Mouse (Mus musculus) G1E (cell line): Measurements from ENCODE around the gene Surf1. TPM values are rescaled to one million over a fixed set of nuclear protein-coding genes. Genes with fewer than 3 reads are reported as not detected.

Source experiments
- ATAC-seq: 2 replicates; pipeline ENCODE4 v1.8.0; 2016; ENCODE audit warnings: mild to moderate bottlenecking; ENCODE audit not compliant: insufficient number of reproducible peaks, poor library complexity, low FRiP score, severe bottlenecking; ENCODE audit errors: extremely low read depth
- DNase-seq: peaks from one replicate; pipeline ENCODE4 v3.0.0; 2012; ENCODE audit warnings: low spot score
- H3K27me3 ChIP-seq: 2 replicates; pipeline ENCODE4 v1.6.1; 2012; ENCODE audit warnings: mild to moderate bottlenecking, low read length, inconsistent platforms; ENCODE audit not compliant: insufficient read depth
- H3K36me3 ChIP-seq: replicated peaks from 2 replicates; pipeline ENCODE3; 2012; ENCODE audit warnings: mild to moderate bottlenecking, inconsistent platforms
- H3K4me1 ChIP-seq: 2 replicates; pipeline ENCODE4 v1.6.1; 2012; ENCODE audit warnings: low read depth, low read length, inconsistent platforms, mixed read lengths; ENCODE audit not compliant: insufficient read depth
- H3K4me3 ChIP-seq: 2 replicates; pipeline ENCODE4 v1.5.1; 2012; ENCODE audit warnings: low read depth, mild to moderate bottlenecking, inconsistent platforms, low read length, moderate library complexity, mixed read lengths
- H3K9me3 ChIP-seq: replicated peaks from 2 replicates; pipeline ENCODE4 v1.6.1; 2012; ENCODE audit warnings: inconsistent platforms
- CTCF ChIP-seq: IDR thresholded peaks from 2 replicates; pipeline ENCODE4 v1.5.1; 2012; ENCODE audit warnings: low read depth, low read length, inconsistent platforms, mixed read lengths
- GATA1 ChIP-seq: IDR thresholded peaks from 2 replicates; pipeline ENCODE4 v1.6.1; 2012; ENCODE audit warnings: borderline replicate concordance, low read length, inconsistent platforms, mixed read lengths
- GATA2 ChIP-seq: IDR thresholded peaks from 2 replicates; pipeline ENCODE4 v1.6.1; 2012; ENCODE audit warnings: low read depth, low read length, inconsistent platforms, borderline replicate concordance
- POLR2AphosphoS5 ChIP-seq: IDR thresholded peaks from 2 replicates; pipeline ENCODE4 v1.6.1; 2012; ENCODE audit warnings: low read depth, low read length, inconsistent platforms; ENCODE audit not compliant: insufficient replicate concordance
- TAL1 ChIP-seq: conservative IDR thresholded peaks from 2 replicates; pipeline ENCODE4 v1.6.1; 2012; ENCODE audit warnings: low read depth, low read length, inconsistent platforms, mixed read lengths
- polyA plus RNA-seq: library from polyadenylated mRNA; stranded (reverse); fragments of >175 nt; gene quantifications from 2 replicates; pipeline ENCODE4 v1.2.3, GENCODE M21; 2012
- total RNA-seq, 2 experiments: library from RNA; stranded (forward) in 1 of 2; stranded (reverse) in 1 of 2; fragments of 200-1000 nt in 1 of 2; fragments of >200 nt in 1 of 2; fragmentation: Nextera tagmentation in 1 of 2; gene quantifications; 2 replicates each; pipeline ENCODE4 v1.2.3; 2014 to 2017

Surf1 gene
- total and polyA plus RNA-seq, 3 experiments = 38.1 to 119 (median 85.6) TPM

DNA sequence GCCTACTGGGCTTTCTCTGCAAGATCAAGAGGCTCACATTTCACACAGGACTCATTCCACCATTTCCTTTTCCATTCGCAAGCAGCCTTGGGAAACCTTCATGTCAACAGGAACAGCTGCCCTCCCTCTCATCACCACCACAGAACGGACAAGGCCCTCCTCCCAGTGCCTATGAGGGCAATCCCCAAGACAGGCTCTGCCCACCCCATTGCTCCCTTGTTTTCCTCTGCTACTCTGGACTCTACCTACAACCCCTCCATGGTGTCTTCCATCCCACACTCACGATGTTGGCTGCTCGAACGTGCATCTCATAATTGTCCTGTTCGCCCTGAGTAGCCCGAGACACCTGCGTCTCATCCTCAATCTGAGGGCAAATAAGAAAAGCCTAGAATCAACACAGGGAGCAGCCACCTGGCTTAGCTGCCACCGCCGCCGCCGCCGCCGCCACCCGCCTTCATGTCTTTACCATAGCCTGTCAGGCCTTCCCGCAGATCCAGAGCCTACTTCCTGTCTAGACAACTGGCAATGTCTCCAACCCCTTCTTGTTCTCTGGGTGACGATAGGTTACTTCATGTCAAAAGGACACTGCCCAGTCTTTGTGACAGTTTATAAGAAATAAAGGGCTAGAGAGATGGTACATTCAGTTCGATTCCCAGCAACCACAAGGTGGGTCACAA lies 7.5 kb downstream of the Surf1 start:
- ATAC-seq (no peak), DNase-seq (no peak)
- Histone ChIP-seq H3K4me1 (peaks cover 67% of the 10 kb centered on the region), H3K27me3 (no peaks in the 10 kb centered on the region), H3K36me3 (peaks cover 84% of the 10 kb centered on the region), H3K9me3 (no peaks in the 10 kb centered on the region), H3K4me3 (peak overlapping the region; percentile 99)
- no peak for TF ChIP-seq CTCF
- TF ChIP-seq GATA1 = no peak
- TF ChIP-seq POLR2AphosphoS5 = no peak
- no peak for TF ChIP-seq TAL1
- no peak for TF ChIP-seq GATA2

DNA sequence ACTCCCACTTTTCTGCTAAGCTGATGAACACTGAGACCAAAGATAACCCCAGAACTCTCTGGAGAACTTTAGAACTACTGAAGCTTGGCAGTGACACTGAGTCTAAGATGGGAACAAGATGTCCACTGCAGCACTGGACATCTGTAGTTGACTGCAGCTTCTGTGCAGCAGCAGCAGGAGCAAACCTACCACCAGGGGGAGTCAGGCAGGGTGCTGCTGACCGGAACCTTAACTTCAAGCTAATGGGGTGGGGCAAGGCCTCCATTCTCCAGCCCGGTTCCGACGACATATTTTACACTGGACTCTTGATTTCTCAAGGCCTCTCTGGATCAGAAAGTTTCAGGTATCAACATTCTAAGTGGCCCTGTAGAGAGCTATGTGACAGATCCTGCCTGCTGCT lies 9.2 kb downstream of the Surf1 start:
- no peak for DNase-seq
- no peaks in the 10 kb centered on the region for H3K27me3 ChIP-seq
- no peaks in the 10 kb centered on the region for H3K9me3 ChIP-seq
- H3K36me3 ChIP-seq = peaks cover 70% of the 10 kb centered on the region
- H3K4me1 ChIP-seq = peaks cover 61% of the 10 kb centered on the region
- H3K4me3 ChIP-seq = no peak overlapping the region
- TF ChIP-seq CTCF (peak; percentile 76), GATA2 (no peak)
- no peak for ATAC-seq

- no peak overlapping the region for H3K4me3 ChIP-seq
- peaks cover 66% of the 10 kb centered on the region for H3K4me1 ChIP-seq
- TF ChIP-seq TAL1 (no peak), CTCF (no peak), GATA2 (no peak), GATA1 (no peak), POLR2AphosphoS5 (no peak)
- peaks cover 67% of the 10 kb centered on the region for H3K36me3 ChIP-seq
- no peak for DNase-seq
- ATAC-seq = no peak
- H3K9me3 ChIP-seq = no peaks in the 10 kb centered on the region
- no peaks in the 10 kb centered on the region for H3K27me3 ChIP-seq
These were observed 9.9 kb downstream of the Surf1 start for GRCm38 (mm10) chr2:26906431-26906830.

- H3K36me3 ChIP-seq = peaks cover 67% of the 10 kb centered on the region
- no peaks in the 10 kb centered on the region for H3K9me3 ChIP-seq
- TF ChIP-seq GATA2 (no peak), TAL1 (no peak), POLR2AphosphoS5 (no peak), CTCF (no peak), GATA1 (no peak)
These were observed 10.4 kb downstream of the Surf1 start for GRCm38 (mm10) chr2:26905936-26906335.

DNA sequence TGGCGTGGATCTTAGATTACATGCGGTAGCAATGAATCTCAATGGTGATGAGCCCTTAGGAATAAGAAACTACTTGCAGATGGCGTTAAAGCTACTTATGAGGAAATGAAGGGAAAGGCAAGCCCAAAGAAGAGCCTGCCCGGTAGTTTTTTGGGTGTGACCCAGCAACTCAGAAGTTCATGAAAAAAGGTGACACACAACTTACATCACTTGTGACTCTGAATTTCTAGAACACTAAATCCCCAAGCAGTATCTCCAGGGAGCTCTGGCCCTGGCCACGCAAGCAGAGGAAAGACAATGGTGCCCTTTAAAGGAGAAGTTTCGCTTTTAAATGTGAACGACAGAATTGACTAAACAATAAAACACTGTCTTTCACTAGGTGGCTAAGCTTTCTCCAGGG lies 13.0 kb downstream of the Surf1 start:
- no peaks in the 10 kb centered on the region for H3K9me3 ChIP-seq
- no peaks in the 10 kb centered on the region for H3K27me3 ChIP-seq
- no peak for TF ChIP-seq GATA1
- TF ChIP-seq CTCF = no peak
- TF ChIP-seq POLR2AphosphoS5 = no peak; the same call in 1 of the 2 replicates
- no peak for TF ChIP-seq TAL1
- TF ChIP-seq GATA2 = no peak
- H3K36me3 ChIP-seq = peaks cover 83% of the 10 kb centered on the region
- peaks cover 69% of the 10 kb centered on the region for H3K4me1 ChIP-seq
- ATAC-seq (no peak), DNase-seq (no peak)
- peak overlapping the region; percentile 86 for H3K4me3 ChIP-seq

More at GRCm38 (mm10) chr2:26905936-26906335, 10.4 kb downstream of the Surf1 start:
- ATAC-seq = no peak
- no peaks in the 10 kb centered on the region for H3K27me3 ChIP-seq
- DNase-seq = no peak
- H3K4me3 ChIP-seq = no peak overlapping the region
- peaks cover 71% of the 10 kb centered on the region for H3K4me1 ChIP-seq

DNA sequence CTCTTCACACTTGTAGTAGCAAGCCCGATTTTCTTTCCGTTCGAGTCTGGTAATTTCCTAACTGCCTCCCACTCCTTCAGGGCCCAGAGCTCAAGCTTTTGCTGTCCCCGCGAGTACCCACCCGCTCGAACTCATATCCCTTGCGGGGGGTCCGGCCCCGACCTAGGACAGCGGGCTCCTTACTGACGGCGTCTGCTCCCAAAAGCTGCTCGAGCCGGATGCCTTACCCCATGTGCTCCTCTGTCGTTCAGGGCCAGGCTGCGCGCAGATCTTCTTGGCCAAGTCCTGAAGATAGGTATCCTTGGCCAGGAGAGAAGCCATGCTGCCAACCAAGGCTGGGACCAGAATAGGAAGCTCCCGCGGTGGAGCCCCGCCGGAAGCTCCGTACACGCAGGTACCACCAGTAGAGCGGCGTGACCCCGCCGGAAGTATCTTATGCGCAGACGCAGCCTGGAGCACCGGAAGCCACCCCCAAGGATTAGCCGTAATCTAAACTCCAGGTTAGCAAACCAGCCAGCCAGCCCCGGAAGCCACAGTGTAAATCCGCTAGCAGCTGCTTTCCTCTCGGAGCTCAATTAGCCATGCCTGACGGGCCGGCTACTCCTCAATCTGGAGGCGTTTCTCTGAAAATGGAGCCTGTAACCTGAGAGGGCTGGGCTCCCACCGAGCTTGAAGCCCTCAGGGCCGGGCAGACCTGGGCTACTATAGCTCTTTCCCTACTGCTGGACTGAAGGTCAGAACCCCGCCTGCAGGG lies 13.7 kb downstream of the Surf1 start, which contains the start of gene Surf6:
Gene Surf6 (minus strand): TSS at position 413 of the 754 bp plus-strand sequence.
- no peak for TF ChIP-seq TAL1
- TF ChIP-seq POLR2AphosphoS5 = no peak
- no peak for TF ChIP-seq CTCF
- no peak for TF ChIP-seq GATA2
- no peak for TF ChIP-seq GATA1
- H3K4me1 ChIP-seq = peaks cover 63% of the 10 kb centered on the region
- peak within 1 kb of the TSS; percentile 86 for H3K4me3 ChIP-seq
- ATAC-seq (peak; percentile 90), DNase-seq (peak; percentile 95)
- peaks cover 83% of the 10 kb centered on the region for H3K36me3 ChIP-seq
- no peaks in the 10 kb centered on the region for H3K9me3 ChIP-seq
- H3K27me3 ChIP-seq = no peaks in the 10 kb centered on the region
